Mouse (Mus musculus) kidney, embryonic 15.5 days (tissue): ENCODE data around the gene Rasal2. TPM values are rescaled to one million over a fixed set of nuclear protein-coding genes. Genes with fewer than 3 reads are reported as not detected.

Experiments used
- ATAC-seq: fragments of 200-750 bp; cut with Nextera tagmentation; replicated peaks from 2 replicates; pipeline ENCODE4 v1.8.0; 2017; ENCODE audit warnings: moderate TSS enrichment; ENCODE audit not compliant: low FRiP score
- H3K27ac ChIP-seq: fragments of 300-500 bp; sonication (generic); 2 replicates; pipeline ENCODE4 v1.5.1; 2015; ENCODE audit warnings: mild to moderate bottlenecking, inconsistent platforms
- H3K27me3 ChIP-seq: fragments of 300-500 bp; sonication (generic); 2 replicates; pipeline ENCODE4 v1.6.1; 2015; ENCODE audit warnings: inconsistent platforms
- H3K36me3 ChIP-seq: fragments of 300-500 bp; sonication (generic); 2 replicates; pipeline ENCODE4 v1.6.1; 2015; ENCODE audit warnings: inconsistent platforms
- H3K4me1 ChIP-seq: fragments of 300-500 bp; sonication (generic); 2 replicates; pipeline ENCODE4 v1.6.1; 2015; ENCODE audit warnings: inconsistent platforms
- H3K4me2 ChIP-seq: fragments of 300-500 bp; sonication (generic); 2 replicates; pipeline ENCODE4 v1.6.1; 2015; ENCODE audit warnings: moderate library complexity, mild to moderate bottlenecking, inconsistent platforms
- H3K4me3 ChIP-seq: fragments of 300-500 bp; sonication (generic); replicated peaks from 2 replicates; pipeline ENCODE4 v1.5.1; 2015; ENCODE audit warnings: mild to moderate bottlenecking, inconsistent platforms
- H3K9ac ChIP-seq: fragments of 300-500 bp; sonication (generic); 2 replicates; pipeline ENCODE4 v1.6.1; 2015; ENCODE audit warnings: mild to moderate bottlenecking, inconsistent platforms
- H3K9me3 ChIP-seq: fragments of 300-500 bp; sonication (generic); replicated peaks from 2 replicates; pipeline ENCODE4 v1.6.1; 2016; ENCODE audit warnings: inconsistent platforms
- WGBS: fragments of 180-500 bp; shearing (Covaris S2); methylation state at CpG from one replicate; pipeline ENCODE4 v1.1.7; 2015; ENCODE audit warnings: mixed read lengths; 5-methylcytosine and 5-hydroxymethylcytosine counted together
- polyA plus RNA-seq: library from polyadenylated mRNA; unstranded; fragments of >200 nt; fragmentation: Nextera tagmentation; extraction: Ambion mirVana; gene quantifications from 2 replicates; pipeline ENCODE4 v1.2.1, GENCODE M21; 2015

Gene Rasal2
- polyA plus RNA-seq, 1 experiment from 2014 or later, result 8.0 TPM

- H3K27ac ChIP-seq, result no peak overlapping the region
- no peaks in the 10 kb centered on the region for H3K4me1 ChIP-seq
- 78% methylated on average over 2 of the region's 2 CpGs for WGBS
- no peak overlapping the region for H3K9ac ChIP-seq
- H3K9me3 ChIP-seq, result no peaks in the 10 kb centered on the region
- no peaks in the 10 kb centered on the region for H3K27me3 ChIP-seq
- no peak overlapping the region for H3K4me3 ChIP-seq
- no peak overlapping the region for H3K4me2 ChIP-seq
- no peak for ATAC-seq
- H3K36me3 ChIP-seq, result 0 out of 2 replicates have a peak, but pooled peaks cover 4% of the 10 kb centered on the region
These were observed 112.8 kb downstream of the Rasal2 start for GRCm38 (mm10) chr1:157299559-157299958.

- Histone ChIP-seq H3K4me2 (no peak overlapping the region), H3K4me3 (no peak overlapping the region), H3K36me3 (0 out of 2 replicates have a peak, but pooled peaks cover 4% of the 10 kb centered on the region), H3K9me3 (no peaks in the 10 kb centered on the region), H3K27ac (no peak overlapping the region), H3K27me3 (no peaks in the 10 kb centered on the region), H3K4me1 (no peaks in the 10 kb centered on the region), H3K9ac (no peak overlapping the region)
- no peak for ATAC-seq
- 71% methylated on average over 2 of the region's 2 CpGs for WGBS
These were observed 113.4 kb downstream of the Rasal2 start for GRCm38 (mm10) chr1:157298990-157299389.

- WGBS, result 71% methylated on average over 1 of the region's 1 CpGs
- no peak overlapping the region for H3K4me2 ChIP-seq
- no peaks in the 10 kb centered on the region for H3K9me3 ChIP-seq
- ATAC-seq, result no peak
- no peak overlapping the region for H3K9ac ChIP-seq
- H3K27ac ChIP-seq, result no peak overlapping the region
- no peaks in the 10 kb centered on the region for H3K27me3 ChIP-seq
- H3K36me3 ChIP-seq, result 0 out of 2 replicates have a peak, but pooled peaks cover 4% of the 10 kb centered on the region
- no peak overlapping the region for H3K4me3 ChIP-seq
- H3K4me1 ChIP-seq, result no peaks in the 10 kb centered on the region
These were observed 115.3 kb downstream of the Rasal2 start for GRCm38 (mm10) chr1:157297137-157297536.

DNA sequence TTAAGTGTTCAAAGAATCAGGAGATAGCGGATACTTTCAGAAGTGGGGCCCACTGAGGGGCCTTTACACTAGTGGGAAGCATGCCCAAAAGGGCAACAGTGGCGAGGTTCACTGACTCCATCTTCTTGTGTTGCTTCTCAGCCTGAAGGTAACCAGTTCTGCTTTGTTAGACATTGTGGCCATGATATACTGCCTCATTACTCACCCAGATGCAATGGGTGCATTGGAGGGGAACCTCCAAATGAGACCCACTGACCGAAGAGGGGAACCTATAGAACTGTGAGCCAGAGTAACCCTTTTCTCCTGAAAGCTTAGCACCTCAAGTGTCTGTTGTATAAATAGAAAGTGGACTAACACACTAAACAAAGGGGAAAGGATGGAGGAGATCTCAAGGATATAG, 116.5 kb downstream of the Rasal2 start:
- no peak overlapping the region for H3K27ac ChIP-seq
- H3K4me1 ChIP-seq, result no peaks in the 10 kb centered on the region
- 0 out of 2 replicates have a peak, but pooled peaks cover 4% of the 10 kb centered on the region for H3K36me3 ChIP-seq
- no peaks in the 10 kb centered on the region for H3K27me3 ChIP-seq
- no peak overlapping the region for H3K4me3 ChIP-seq
- no peak overlapping the region for H3K4me2 ChIP-seq
- H3K9me3 ChIP-seq, result no peaks in the 10 kb centered on the region
- no peak overlapping the region for H3K9ac ChIP-seq
- WGBS, result 54% methylated on average over 3 of the region's 3 CpGs
- ATAC-seq, result peak; percentile 82

DNA sequence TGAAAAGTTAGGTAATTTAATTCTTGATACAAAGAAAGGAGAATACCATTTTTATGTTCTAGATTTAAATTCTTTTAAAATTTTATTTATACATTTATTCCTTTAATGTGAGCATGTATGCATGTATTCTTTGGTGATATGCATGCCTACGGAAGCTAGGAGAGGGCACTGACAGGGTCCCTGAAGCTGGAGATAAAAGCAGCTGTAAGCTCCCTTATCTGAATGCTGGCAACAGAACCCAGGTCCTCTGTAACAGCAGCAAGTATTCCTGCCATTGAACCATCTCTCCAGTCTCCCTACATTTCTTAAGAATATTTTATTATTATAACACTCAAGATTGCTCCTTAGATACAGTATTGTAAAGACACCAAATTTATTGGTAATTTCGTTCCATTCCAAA, 122.2 kb downstream of the Rasal2 start:
- H3K9ac ChIP-seq, result no peak overlapping the region
- no peak overlapping the region for H3K27ac ChIP-seq
- no peaks in the 10 kb centered on the region for H3K4me1 ChIP-seq
- no peak for ATAC-seq
- H3K36me3 ChIP-seq, result no peaks in the 10 kb centered on the region
- no peaks in the 10 kb centered on the region for H3K9me3 ChIP-seq
- H3K4me3 ChIP-seq, result no peak overlapping the region
- no peak overlapping the region for H3K4me2 ChIP-seq
- H3K27me3 ChIP-seq, result no peaks in the 10 kb centered on the region
- 80% methylated on average over 2 of the region's 2 CpGs for WGBS

- Histone ChIP-seq H3K4me1 (no peaks in the 10 kb centered on the region), H3K36me3 (no peaks in the 10 kb centered on the region), H3K9ac (no peak overlapping the region), H3K4me3 (no peak overlapping the region), H3K9me3 (no peaks in the 10 kb centered on the region), H3K27me3 (no peaks in the 10 kb centered on the region), H3K4me2 (no peak overlapping the region), H3K27ac (no peak overlapping the region)
- ATAC-seq, result no peak
- WGBS, result 65% methylated on average over 2 of the region's 2 CpGs
These were observed 123.1 kb downstream of the Rasal2 start for GRCm38 (mm10) chr1:157289251-157289650.

- H3K4me1 ChIP-seq, result no peaks in the 10 kb centered on the region
- 12% methylated on average over 4 of the region's 4 CpGs for WGBS
These were observed 125.8 kb downstream of the Rasal2 start for GRCm38 (mm10) chr1:157286561-157286960.

DNA sequence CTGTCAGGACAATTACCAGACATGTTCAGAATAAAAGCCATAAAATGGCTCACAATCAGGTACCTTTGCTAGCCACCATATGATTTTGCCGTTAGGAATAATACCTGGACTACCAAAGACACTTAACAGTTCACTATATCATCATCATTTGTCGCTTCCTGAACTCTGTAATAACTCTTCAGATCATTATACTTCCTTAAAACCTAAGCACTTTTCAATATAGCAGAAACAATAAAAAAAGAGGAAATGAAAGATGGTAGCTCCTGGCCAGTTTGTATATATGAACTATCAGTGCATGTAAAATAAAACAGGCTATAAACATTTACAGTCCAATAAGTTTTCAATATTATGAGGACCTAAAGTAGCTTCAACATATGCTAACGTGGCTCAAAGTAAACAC, 127.0 kb downstream of the Rasal2 start:
- no peaks in the 10 kb centered on the region for H3K9me3 ChIP-seq
- H3K27me3 ChIP-seq, result no peaks in the 10 kb centered on the region
- no peak for ATAC-seq
- no peaks in the 10 kb centered on the region for H3K4me1 ChIP-seq
- no peak overlapping the region for H3K4me2 ChIP-seq
- H3K9ac ChIP-seq, result no peak overlapping the region
- no peak overlapping the region for H3K27ac ChIP-seq
- whole genome bisulfite sequencing, result 82% methylated on average over 3 of the region's 3 CpGs
- H3K36me3 ChIP-seq, result no peaks in the 10 kb centered on the region
- no peak overlapping the region for H3K4me3 ChIP-seq

More at GRCm38 (mm10) chr1:157286561-157286960, 125.8 kb downstream of the Rasal2 start:
- Histone ChIP-seq H3K4me3 (no peak overlapping the region), H3K9ac (no peak overlapping the region), H3K36me3 (no peaks in the 10 kb centered on the region), H3K9me3 (no peaks in the 10 kb centered on the region), H3K27me3 (no peaks in the 10 kb centered on the region), H3K27ac (no peak overlapping the region), H3K4me2 (no peak overlapping the region)
- ATAC-seq, result no peak

DNA sequence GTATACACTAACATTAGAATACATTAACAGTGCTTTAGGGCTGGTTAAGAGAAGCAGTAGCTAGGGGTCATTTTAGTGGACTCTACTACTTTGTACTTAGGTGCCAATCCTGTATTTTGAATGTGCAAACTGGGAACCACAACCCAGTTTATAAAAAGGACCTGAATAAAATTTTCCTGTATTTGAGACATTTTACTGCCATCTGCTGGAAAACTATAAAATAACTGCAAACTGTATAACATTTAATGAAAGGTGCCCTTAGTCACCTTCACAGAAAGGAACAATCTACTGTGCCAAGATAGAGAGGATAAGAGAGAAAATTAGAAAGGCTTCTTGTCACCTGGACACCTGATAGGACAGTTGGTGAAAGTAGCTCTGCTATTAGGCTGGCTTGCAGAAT, 131.6 kb downstream of the Rasal2 start:
- H3K27ac ChIP-seq, result no peak overlapping the region
- H3K4me1 ChIP-seq, result no peaks in the 10 kb centered on the region
- no peak overlapping the region for H3K4me2 ChIP-seq

GRCm38 (mm10) chr1:157275672-157276307, 136.6 kb downstream of the Rasal2 start:
- H3K36me3 ChIP-seq, result no peaks in the 10 kb centered on the region
- no peak overlapping the region for H3K9ac ChIP-seq
- no peak overlapping the region for H3K27ac ChIP-seq
- no peak for ATAC-seq
- H3K4me1 ChIP-seq, result no peaks in the 10 kb centered on the region
- no peak overlapping the region for H3K4me2 ChIP-seq
- H3K27me3 ChIP-seq, result no peaks in the 10 kb centered on the region
- 89% methylated on average over 4 of the region's 4 CpGs for WGBS
- H3K4me3 ChIP-seq, result no peak overlapping the region
- no peaks in the 10 kb centered on the region for H3K9me3 ChIP-seq

More for the DNA sequence above, 131.6 kb downstream of the Rasal2 start:
- Histone ChIP-seq H3K36me3 (no peaks in the 10 kb centered on the region), H3K4me3 (no peak overlapping the region), H3K9me3 (no peaks in the 10 kb centered on the region), H3K27me3 (no peaks in the 10 kb centered on the region), H3K9ac (no peak overlapping the region)
- ATAC-seq, result no peak

DNA sequence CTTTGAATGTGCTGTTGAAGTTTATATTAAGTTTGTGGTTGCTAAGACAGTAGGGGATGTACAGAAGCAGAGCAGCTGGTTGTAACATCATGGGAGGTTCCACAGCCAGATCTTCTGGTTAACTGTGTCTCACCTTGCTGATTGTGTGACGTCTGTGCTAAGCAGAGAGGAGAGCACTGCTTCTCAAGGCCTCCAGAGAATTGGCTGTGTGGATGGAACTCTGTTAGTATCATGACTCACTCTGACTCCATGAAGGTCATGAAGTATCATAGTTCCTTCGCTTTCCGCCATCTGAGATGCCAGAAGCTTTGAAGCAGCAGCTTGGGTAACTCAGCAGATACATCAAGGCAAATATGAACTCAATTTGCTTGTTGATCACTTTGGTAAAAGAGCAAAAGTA, 144.5 kb downstream of the Rasal2 start:
- H3K36me3 ChIP-seq, result no peaks in the 10 kb centered on the region
- ATAC-seq, result no peak
- H3K4me2 ChIP-seq, result no peak overlapping the region
- no peaks in the 10 kb centered on the region for H3K4me1 ChIP-seq
- 92% methylated on average over 3 of the region's 3 CpGs for WGBS
- no peak overlapping the region for H3K4me3 ChIP-seq
- H3K27me3 ChIP-seq, result no peaks in the 10 kb centered on the region
- H3K9ac ChIP-seq, result no peak overlapping the region
- no peak overlapping the region for H3K27ac ChIP-seq
- no peaks in the 10 kb centered on the region for H3K9me3 ChIP-seq

DNA sequence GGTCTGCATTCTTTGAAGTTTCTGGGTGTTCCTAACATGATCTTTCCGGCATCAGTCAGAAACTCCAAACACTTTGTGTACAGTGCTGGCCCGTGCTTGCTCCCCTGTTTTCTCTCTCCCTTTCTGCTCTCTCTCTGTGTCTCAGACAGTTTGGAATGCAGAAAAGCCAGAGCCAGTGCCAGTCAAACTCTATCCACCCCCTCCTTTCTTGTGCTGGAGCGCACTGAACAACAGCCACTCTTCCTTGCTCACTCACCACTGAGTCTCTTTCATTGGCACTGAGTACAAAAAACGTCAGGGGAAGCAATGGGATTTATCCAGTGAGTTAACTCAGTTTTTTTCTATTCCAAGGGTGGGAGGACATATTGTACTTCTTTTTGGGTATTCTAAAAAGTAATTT, 155.8 kb downstream of the Rasal2 start:
- Histone ChIP-seq H3K9me3 (no peaks in the 10 kb centered on the region), H3K27ac (no peak overlapping the region), H3K36me3 (no peaks in the 10 kb centered on the region), H3K4me2 (no peak overlapping the region), H3K27me3 (no peaks in the 10 kb centered on the region), H3K4me3 (no peak overlapping the region), H3K4me1 (0 out of 2 replicates have a peak, but pooled peaks cover 3% of the 10 kb centered on the region), H3K9ac (no peak overlapping the region)
- 48% methylated on average over 4 of the region's 4 CpGs for WGBS
- no peak for ATAC-seq

DNA sequence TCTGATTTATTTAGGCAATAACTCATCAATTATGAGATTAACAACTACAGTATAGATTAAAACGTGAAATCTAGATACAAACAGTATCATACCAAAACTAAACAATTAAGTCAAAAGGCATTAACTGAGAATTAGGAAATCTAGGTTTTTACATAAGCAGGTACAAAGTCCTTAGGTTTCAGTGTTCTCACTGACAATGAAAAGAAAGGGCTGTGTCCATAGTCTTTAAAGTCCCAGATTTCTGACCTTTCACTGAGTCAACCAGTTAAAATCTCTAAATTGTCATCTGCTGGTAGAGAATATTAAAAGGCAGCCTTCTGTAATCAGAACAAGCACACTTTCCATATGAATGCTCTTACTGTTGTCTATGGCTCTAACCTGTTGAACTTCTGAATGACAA, 156.6 kb downstream of the Rasal2 start:
- Histone ChIP-seq H3K27me3 (no peaks in the 10 kb centered on the region), H3K27ac (no peak overlapping the region), H3K36me3 (no peaks in the 10 kb centered on the region), H3K4me2 (no peak overlapping the region), H3K4me3 (no peak overlapping the region), H3K9ac (no peak overlapping the region), H3K9me3 (no peaks in the 10 kb centered on the region), H3K4me1 (0 out of 2 replicates have a peak, but pooled peaks cover 3% of the 10 kb centered on the region)
- 86% methylated on average over 1 of the region's 1 CpGs for WGBS
- no peak for ATAC-seq
